Mouse (Mus musculus): Measurements from ENCODE around the gene Wdr95.

DNA sequence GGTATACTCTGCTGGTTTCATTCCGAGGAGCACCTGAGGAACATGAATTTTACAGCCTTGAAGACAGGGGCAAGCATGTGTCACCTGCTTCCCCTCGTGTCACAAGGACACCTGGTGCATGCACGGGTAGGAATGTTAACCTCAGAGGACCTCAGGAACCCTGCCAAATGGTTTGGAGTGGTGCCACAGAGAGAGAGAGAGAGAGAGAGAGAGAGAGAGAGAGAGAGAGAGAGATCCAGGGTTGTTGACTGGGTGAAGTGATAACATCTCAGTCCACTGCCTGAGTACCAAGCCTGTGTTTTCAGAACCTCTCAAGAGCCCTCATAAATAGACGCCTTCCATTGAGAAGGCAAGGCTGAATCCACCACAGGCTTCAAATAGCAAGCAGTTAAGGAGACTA, 119.7 kb downstream of the Wdr95 start:
- TF ChIP-seq POLR2A (IDR thresholded peaks at IDR 0.05; ENCODE audit: low read depth, low read length) (no peak), CTCF (IDR thresholded peaks at IDR 0.05; ENCODE audit: extremely low read depth, insufficient read depth, insufficient read length, insufficient replicate concordance) (no peak)
